In the genomic region with DNA sequence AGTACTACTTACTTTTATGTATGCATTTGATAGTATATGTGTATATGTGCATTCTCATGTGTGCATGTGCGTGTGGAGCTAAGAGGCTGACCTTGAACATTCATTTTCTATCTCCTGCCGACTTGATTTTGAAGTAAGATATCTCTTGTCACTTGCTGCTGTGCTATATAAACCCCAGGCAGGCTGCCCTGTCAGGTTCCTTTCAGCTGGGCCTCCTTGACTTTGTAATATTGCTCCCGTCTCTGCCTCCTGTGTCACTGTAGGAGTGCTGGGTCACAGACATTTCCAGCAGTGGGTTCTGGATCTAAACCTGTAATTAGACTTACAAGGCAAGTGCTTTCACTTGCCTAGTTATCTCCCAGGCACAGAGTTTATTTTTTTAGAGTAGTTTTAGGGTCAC, we compare ENCODE assay signal across 24 mouse cellular contexts. TPM values are rescaled to one million over a fixed set of nuclear protein-coding genes. Genes with fewer than 3 reads are reported as not detected.
DNase-seq lines count a peak whose midpoint lies in the region; ATAC-seq and TF ChIP-seq lines count a peak whose summit lies in the region.
"Had no signal": no experiment of that assay in that cellular context is flagged by ENCODE, and none has a peak within 500 bp of the region (broad histone marks: within the 10 kb centered on the region; RNA-seq: fewer than 3 reads in every experiment).

No protein-coding gene starts in this region.

- H3K4me1 ChIP-seq in embryonic facial prominence, embryonic 10.5 days = peaks cover 28% of the 10 kb centered on the region
- peaks cover 28% of the 10 kb centered on the region for H3K4me1 ChIP-seq in heart, embryonic 13.5 days
- peaks cover 23% of the 10 kb centered on the region for H3K4me1 ChIP-seq in limb, embryonic 12.5 days (replicated peaks)
- H3K4me1 ChIP-seq: forebrain, embryonic 13.5 days; hindbrain, embryonic 12.5 days; liver, embryonic 12.5 days; midbrain, embryonic 10.5 days had no signal

- no peak overlapping the region for H3K4me3 ChIP-seq in embryonic facial prominence, embryonic 10.5 days
- no peak overlapping the region for H3K4me3 ChIP-seq in heart, embryonic 13.5 days
- H3K4me3 ChIP-seq in limb, embryonic 12.5 days (replicated peaks) = no peak overlapping the region
- H3K4me3 ChIP-seq in left cerebral cortex, adult 2 months = no peak overlapping the region
- H3K4me3 ChIP-seq: forebrain, embryonic 13.5 days; hindbrain, embryonic 12.5 days; liver, embryonic 12.5 days; midbrain, embryonic 10.5 days had no signal

- 70% methylated on average over 3 of the region's 3 CpGs for WGBS in embryonic facial prominence, embryonic 10.5 days
- 27% methylated on average over 3 of the region's 3 CpGs for WGBS in heart, embryonic 13.5 days
- 56% methylated on average over 3 of the region's 3 CpGs for WGBS in limb, embryonic 12.5 days

- intact Hi-C loops in left cerebral cortex, adult 2 months (cut with DNase I) = no loop called here

- peak overlapping the region; percentile 62 for H3K27ac ChIP-seq in embryonic facial prominence, embryonic 10.5 days (replicated peaks)
- H3K27ac ChIP-seq in heart, embryonic 13.5 days (replicated peaks) = peak overlapping the region; percentile 85
- H3K27ac ChIP-seq in limb, embryonic 12.5 days = peak overlapping the region; percentile 45; the same call in 1 of the 2 replicates
- H3K27ac ChIP-seq in left cerebral cortex, adult 2 months = no peak overlapping the region
- H3K27ac ChIP-seq: forebrain, embryonic 13.5 days; hindbrain, embryonic 12.5 days; liver, embryonic 12.5 days; midbrain, embryonic 10.5 days had no signal

- peak overlapping the region; percentile 54 for H3K9ac ChIP-seq in heart, embryonic 13.5 days
- H3K9ac ChIP-seq in limb, embryonic 12.5 days (replicated peaks) = 0 out of 2 replicates have a peak overlapping the region, but pooled peaks have one; percentile 23
- H3K9ac ChIP-seq: forebrain, embryonic 13.5 days; hindbrain, embryonic 12.5 days; liver, embryonic 12.5 days had no signal

- no peaks in the 10 kb centered on the region for H3K27me3 ChIP-seq in embryonic facial prominence, embryonic 10.5 days (replicated peaks; ENCODE audit: low read depth, poor library complexity, severe bottlenecking)
- no peaks in the 10 kb centered on the region for H3K27me3 ChIP-seq in heart, embryonic 13.5 days (replicated peaks)
- H3K27me3 ChIP-seq in limb, embryonic 12.5 days = no peaks in the 10 kb centered on the region
- H3K27me3 ChIP-seq: forebrain, embryonic 13.5 days; liver, embryonic 12.5 days had no signal

- DNase-seq in heart, adult 18-20 months = peak; percentile 18 to 46
- DNase-seq in heart, postnatal 4 days = no peak
- no peak for DNase-seq in embryonic facial prominence, embryonic 10.5 days (ENCODE audit: low spot score)
- no peak for DNase-seq in right cerebral cortex, adult 2 months (ENCODE audit: low spot score in 2 of 2)
- no peak for DNase-seq in left cerebral cortex, adult 2 months (ENCODE audit: extremely low spot score in 1 of 2, low spot score in 2 of 2)
- DNase-seq: adrenal gland, postnatal 25 days; B cell, adult 2 months; cerebellum, adult 18-20 months; cerebellum, postnatal 36 days; kidney, adult 8-10 months; kidney, postnatal 25 days; left cerebral cortex, postnatal 4 days; lung, adult 2 months; lung, postnatal 4 days; right cerebral cortex, adult 18-20 months; spleen, adult 18-20 months; thymus, adult 18-20 months; thymus, postnatal 4 days had no signal

- no peak for ATAC-seq in heart, embryonic 13.5 days (ENCODE audit: extremely low read depth, insufficient number of reproducible peaks, low FRiP score, low TSS enrichment)
- no peak for ATAC-seq in limb, embryonic 12.5 days (ENCODE audit: insufficient number of reproducible peaks, insufficient read depth, low FRiP score, low TSS enrichment, low read depth)
- ATAC-seq: forebrain, embryonic 13.5 days; liver, embryonic 12.5 days had no signal

- no peak overlapping the region for H3K4me2 ChIP-seq in heart, embryonic 13.5 days
- no peak overlapping the region for H3K4me2 ChIP-seq in limb, embryonic 12.5 days
- H3K4me2 ChIP-seq: forebrain, embryonic 13.5 days; hindbrain, embryonic 12.5 days; liver, embryonic 12.5 days had no signal

- H3K9me3 ChIP-seq in embryonic facial prominence, embryonic 10.5 days = no peaks in the 10 kb centered on the region
- H3K9me3 ChIP-seq in heart, embryonic 13.5 days = no peaks in the 10 kb centered on the region
- no peaks in the 10 kb centered on the region for H3K9me3 ChIP-seq in limb, embryonic 12.5 days
- H3K9me3 ChIP-seq: forebrain, embryonic 13.5 days; hindbrain, embryonic 12.5 days; liver, embryonic 12.5 days; midbrain, embryonic 10.5 days had no signal

- H3K36me3 ChIP-seq in embryonic facial prominence, embryonic 10.5 days (replicated peaks) = peaks cover 42% of the 10 kb centered on the region
- peaks cover 31% of the 10 kb centered on the region for H3K36me3 ChIP-seq in heart, embryonic 13.5 days
- H3K36me3 ChIP-seq in limb, embryonic 12.5 days = peaks cover 24% of the 10 kb centered on the region; the same call in 1 of the 2 replicates

- no peak for TF ChIP-seq CTCF in left cerebral cortex, adult 2 months (IDR thresholded peaks at IDR 0.05)

RNA-seq across cellular contexts. Expression of a gene that starts 50.8 kb away (rescaled TPM):
- total RNA-seq in heart, adult 18-20 months (2021) = 10 to 100 TPM in 1 of 2 experiments, 1 to 10 TPM in 1; 10.0 to 10.8 TPM
- 10 to 100 TPM; 10.4 to 10.5 TPM for total RNA-seq in heart, postnatal 4 days (2021)
- polyA plus RNA-seq in embryonic facial prominence, embryonic 10.5 days (2016; fragmentation: Nextera tagmentation; extraction: Ambion mirVana) = 16.3 and 16.8 TPM in 2 replicates
- 6.4 and 7.6 TPM in 2 replicates for polyA plus RNA-seq in heart, embryonic 13.5 days (2015; fragmentation: Nextera tagmentation; extraction: Ambion mirVana)
- 12.8 and 13.3 TPM in 2 replicates for polyA plus RNA-seq in limb, embryonic 12.5 days (2016; fragmentation: Nextera tagmentation; extraction: Ambion mirVana)
- 1 to 10 TPM; 6.5 to 6.9 TPM for total RNA-seq in left cerebral cortex, adult 2 months (2021)

Comparison
In these comparisons a context has a peak if more than half of its experiments do, and no peak if none do; other contexts are left out.
1. DNase-seq: peak in heart, adult 18-20 months (2 of 2); none in heart, postnatal 4 days (single experiment), embryonic facial prominence, embryonic 10.5 days (single experiment), right cerebral cortex, adult 2 months (0 of 2) and left cerebral cortex, adult 2 months (0 of 2).